Mouse (Mus musculus): ENCODE measurements around the gene Gm28729. TPM values are rescaled to one million over a fixed set of nuclear protein-coding genes. Genes with fewer than 3 reads are reported as not detected.
A peak's percentile ranks its signal among the peaks of the same experiment; 100 is the strongest.

The Gm28729 gene
- polyA plus RNA-seq, 1 experiment, result 19.3 TPM

- DNase-seq (ENCODE audit: low spot score), result no peak
Observed at GRCm38 (mm10) chr9:96461607-96462006, 63.5 kb downstream of the Gm28729 start.

- DNase-seq (ENCODE audit: low spot score), result no peak
Observed at GRCm38 (mm10) chr9:96460117-96460865, 64.8 kb downstream of the Gm28729 start.

GRCm38 (mm10) chr9:96455618-96456017 lies 69.4 kb downstream of the Gm28729 start:
- DNase-seq (ENCODE audit: low spot score), result no peak

- no peak for DNase-seq (ENCODE audit: low spot score)
Observed at GRCm38 (mm10) chr9:96452956-96453355, 72.1 kb downstream of the Gm28729 start.

GRCm38 (mm10) chr9:96450900-96451720 lies 74.0 kb downstream of the Gm28729 start:
- DNase-seq (ENCODE audit: low spot score), result no peak

GRCm38 (mm10) chr9:96449514-96449913 lies 75.5 kb downstream of the Gm28729 start:
- no peak for DNase-seq (ENCODE audit: low spot score)

GRCm38 (mm10) chr9:96445351-96445750 lies 79.7 kb downstream of the Gm28729 start:
- DNase-seq (ENCODE audit: low spot score), result no peak

GRCm38 (mm10) chr9:96442081-96442480 lies 83.0 kb downstream of the Gm28729 start:
- DNase-seq (ENCODE audit: low spot score), result no peak

GRCm38 (mm10) chr9:96438334-96438871 lies 86.7 kb downstream of the Gm28729 start:
- peak; percentile 25 for DNase-seq (ENCODE audit: low spot score)

GRCm38 (mm10) chr9:96437805-96438333 lies 87.2 kb downstream of the Gm28729 start:
- DNase-seq (ENCODE audit: low spot score), result peak; percentile 34

- DNase-seq (ENCODE audit: low spot score), result peak; percentile 25
Observed at GRCm38 (mm10) chr9:96436901-96437804, 87.9 kb downstream of the Gm28729 start.

Other genes with a start within 250 kb of the Gm28729 start
- gene Atp1b3, start 160.8 kb downstream of the Gm28729 start, polyA plus RNA-seq (2012; rRNA removed), result 120 and 149 TPM in 2 replicates
- gene Rnf7, start 46.6 kb downstream of the Gm28729 start, polyA plus RNA-seq (2012; rRNA removed), result 208 and 227 TPM in 2 replicates
- 4.2 and 4.6 TPM in 2 replicates for gene Rasa2, start 106.4 kb upstream of the Gm28729 start, polyA plus RNA-seq (2012; rRNA removed)
- 8.1 and 14.3 TPM in 2 replicates for gene Zbtb38, start 227.6 kb upstream of the Gm28729 start, polyA plus RNA-seq (2012; rRNA removed)

Measured in urinary bladder, adult 2 months (tissue).